Mouse (Mus musculus): ENCODE results near the gene Ppp1r37. TPM values are rescaled to one million over a fixed set of nuclear protein-coding genes. Genes with fewer than 3 reads are reported as not detected.

The Ppp1r37 gene
- polyA plus RNA-seq, 1 experiment from 2014 or later: 42.3 TPM

GRCm38 (mm10) chr7:19508924-19509568, 53.8 kb downstream of the Ppp1r37 start:
- Histone ChIP-seq H3K4me2 (peak overlapping the region; percentile 85), H3K4me1 (peaks cover 22% of the 10 kb centered on the region), H3K27ac (replicated peaks) (peak overlapping the region; percentile 87), H3K27me3 (replicated peaks) (no peaks in the 10 kb centered on the region), H3K36me3 (no peaks in the 10 kb centered on the region), H3K9ac (replicated peaks) (peak overlapping the region; percentile 81), H3K4me3 (replicated peaks) (peak overlapping the region; percentile 70), H3K9me3 (replicated peaks) (no peaks in the 10 kb centered on the region)
- 8% methylated on average over 15 of the region's 15 CpGs for WGBS
- peak; percentile 8 for ATAC-seq (ENCODE audit: low FRiP score)

GRCm38 (mm10) chr7:19508150-19508923, 54.5 kb downstream of the Ppp1r37 start, which contains the start of the genes Bloc1s3 and Trappc6a:
Gene Bloc1s3, minus strand, starts transcription at chr7:19508367.
Gene Trappc6a, plus strand, starts transcription at chr7:19508395.
- peak; percentile 95 for ATAC-seq (ENCODE audit: low FRiP score)
- WGBS: under 1% methylated on average over 56 of the region's 56 CpGs
- Histone ChIP-seq H3K27ac (replicated peaks) (peak within 1 kb of the TSS; percentile 87), H3K27me3 (replicated peaks) (no peaks in the 10 kb centered on the region), H3K9ac (replicated peaks) (peak within 1 kb of the TSS; percentile 81), H3K4me3 (replicated peaks) (peak within 1 kb of the TSS; percentile 70), H3K4me2 (peak within 1 kb of the TSS; percentile 85), H3K9me3 (replicated peaks) (no peaks in the 10 kb centered on the region), H3K4me1 (peaks cover 22% of the 10 kb centered on the region), H3K36me3 (no peaks in the 10 kb centered on the region)

- H3K36me3 ChIP-seq: no peaks in the 10 kb centered on the region
- peak overlapping the region; percentile 87 for H3K27ac ChIP-seq (replicated peaks)
- 5% methylated on average over 18 of the region's 18 CpGs for WGBS
- peak overlapping the region; percentile 85 for H3K4me2 ChIP-seq
- no peaks in the 10 kb centered on the region for H3K9me3 ChIP-seq (replicated peaks)
- H3K27me3 ChIP-seq (replicated peaks): no peaks in the 10 kb centered on the region
- ATAC-seq (ENCODE audit: low FRiP score): no peak
- peaks cover 22% of the 10 kb centered on the region for H3K4me1 ChIP-seq
- H3K4me3 ChIP-seq (replicated peaks): peak overlapping the region; percentile 70
- peak overlapping the region; percentile 81 for H3K9ac ChIP-seq (replicated peaks)
Observed at GRCm38 (mm10) chr7:19507612-19507981, 55.3 kb downstream of the Ppp1r37 start.

- WGBS: under 1% methylated on average over 71 of the region's 71 CpGs
- peak; percentile 32 for ATAC-seq (ENCODE audit: low FRiP score)
- H3K9me3 ChIP-seq (replicated peaks): no peaks in the 10 kb centered on the region
- peak overlapping the region; percentile 85 for H3K4me2 ChIP-seq
- no peaks in the 10 kb centered on the region for H3K27me3 ChIP-seq (replicated peaks)
- H3K4me3 ChIP-seq (replicated peaks): peak overlapping the region; percentile 70
- peaks cover 22% of the 10 kb centered on the region for H3K4me1 ChIP-seq
- H3K36me3 ChIP-seq: no peaks in the 10 kb centered on the region
- H3K27ac ChIP-seq (replicated peaks): peak overlapping the region; percentile 87
- peak overlapping the region; percentile 81 for H3K9ac ChIP-seq (replicated peaks)
Observed at GRCm38 (mm10) chr7:19506969-19507611, 55.8 kb downstream of the Ppp1r37 start.

GRCm38 (mm10) chr7:19506326-19506725, 56.5 kb downstream of the Ppp1r37 start:
- WGBS: 29% methylated on average over 6 of the region's 6 CpGs
- no peak overlapping the region for H3K27ac ChIP-seq (replicated peaks)
- H3K4me2 ChIP-seq: peak overlapping the region; percentile 85
- H3K4me3 ChIP-seq (replicated peaks): peak overlapping the region; percentile 70
- H3K27me3 ChIP-seq (replicated peaks): no peaks in the 10 kb centered on the region
- H3K4me1 ChIP-seq: peaks cover 22% of the 10 kb centered on the region
- no peak for ATAC-seq (ENCODE audit: low FRiP score)
- no peak overlapping the region for H3K9ac ChIP-seq (replicated peaks)
- no peaks in the 10 kb centered on the region for H3K9me3 ChIP-seq (replicated peaks)
- H3K36me3 ChIP-seq: no peaks in the 10 kb centered on the region

- 41% methylated on average over 5 of the region's 5 CpGs for whole genome bisulfite sequencing
- Histone ChIP-seq H3K9ac (replicated peaks) (no peak overlapping the region), H3K9me3 (replicated peaks) (no peaks in the 10 kb centered on the region), H3K4me3 (replicated peaks) (no peak overlapping the region), H3K4me1 (peaks cover 11% of the 10 kb centered on the region), H3K36me3 (no peaks in the 10 kb centered on the region), H3K27me3 (replicated peaks) (no peaks in the 10 kb centered on the region), H3K4me2 (no peak overlapping the region), H3K27ac (replicated peaks) (no peak overlapping the region)
- ATAC-seq (ENCODE audit: low FRiP score): no peak
Observed at GRCm38 (mm10) chr7:19503481-19504068, 59.3 kb downstream of the Ppp1r37 start.

GRCm38 (mm10) chr7:19501658-19502057, 61.2 kb downstream of the Ppp1r37 start:
- Histone ChIP-seq H3K27ac (replicated peaks) (no peak overlapping the region), H3K4me3 (replicated peaks) (no peak overlapping the region), H3K9ac (replicated peaks) (no peak overlapping the region), H3K4me1 (no peaks in the 10 kb centered on the region; the same call in 1 of the 2 replicates), H3K36me3 (no peaks in the 10 kb centered on the region), H3K9me3 (replicated peaks) (no peaks in the 10 kb centered on the region), H3K4me2 (no peak overlapping the region), H3K27me3 (replicated peaks) (no peaks in the 10 kb centered on the region)
- WGBS: 81% methylated on average over 4 of the region's 4 CpGs
- no peak for ATAC-seq (ENCODE audit: low FRiP score)

- H3K9ac ChIP-seq (replicated peaks): no peak overlapping the region
- no peaks in the 10 kb centered on the region for H3K27me3 ChIP-seq (replicated peaks)
- H3K27ac ChIP-seq (replicated peaks): no peak overlapping the region
- no peak overlapping the region for H3K4me3 ChIP-seq (replicated peaks)
- no peak for ATAC-seq (ENCODE audit: low FRiP score)
- no peaks in the 10 kb centered on the region for H3K9me3 ChIP-seq (replicated peaks)
- no peaks in the 10 kb centered on the region for H3K36me3 ChIP-seq
- 74% methylated on average over 12 of the region's 12 CpGs for WGBS
- H3K4me1 ChIP-seq: no peaks in the 10 kb centered on the region; the same call in 1 of the 2 replicates
- H3K4me2 ChIP-seq: no peak overlapping the region
Observed at GRCm38 (mm10) chr7:19500420-19501363, 62.2 kb downstream of the Ppp1r37 start.

- WGBS: 91% methylated on average over 4 of the region's 4 CpGs
- ATAC-seq (ENCODE audit: low FRiP score): no peak
- no peaks in the 10 kb centered on the region for H3K36me3 ChIP-seq
- H3K4me3 ChIP-seq (replicated peaks): no peak overlapping the region
- no peak overlapping the region for H3K4me2 ChIP-seq
- H3K9ac ChIP-seq (replicated peaks): no peak overlapping the region
- H3K4me1 ChIP-seq: no peaks in the 10 kb centered on the region; the same call in 1 of the 2 replicates
- no peaks in the 10 kb centered on the region for H3K9me3 ChIP-seq (replicated peaks)
- H3K27ac ChIP-seq (replicated peaks): no peak overlapping the region
- H3K27me3 ChIP-seq (replicated peaks): peaks cover 6% of the 10 kb centered on the region; the same call in 1 of the 2 replicates
Observed at GRCm38 (mm10) chr7:19498326-19498725, 64.5 kb downstream of the Ppp1r37 start.

GRCm38 (mm10) chr7:19496214-19496555, 66.7 kb downstream of the Ppp1r37 start:
- no peak overlapping the region for H3K9ac ChIP-seq (replicated peaks)

More at GRCm38 (mm10) chr7:19496214-19496555, 66.7 kb downstream of the Ppp1r37 start:
- Histone ChIP-seq H3K9me3 (replicated peaks) (no peaks in the 10 kb centered on the region), H3K27ac (replicated peaks) (no peak overlapping the region), H3K4me2 (no peak overlapping the region), H3K4me3 (replicated peaks) (no peak overlapping the region), H3K27me3 (replicated peaks) (peaks cover 25% of the 10 kb centered on the region), H3K36me3 (no peaks in the 10 kb centered on the region), H3K4me1 (peaks cover 5% of the 10 kb centered on the region; the same call in 1 of the 2 replicates)
- ATAC-seq (ENCODE audit: low FRiP score): no peak
- WGBS: 86% methylated on average over 5 of the region's 5 CpGs
